Mouse (Mus musculus): ENCODE measurements around the gene Nphs1.
A peak's percentile ranks its signal among the peaks of the same experiment; 100 is the strongest.
"Not testable (repeated sequence)": the region's sequence is repeated elsewhere in the genome, so short reads cannot be mapped to it uniquely, and the experiment has no call there.

Gene Nphs1

GRCm38 (mm10) chr7:30443696-30444095 is 14.4 kb upstream of the Nphs1 start:
- peak; percentile 19 for DNase-seq

GRCm38 (mm10) chr7:30444154-30444970 is 13.8 kb upstream of the Nphs1 start:
- DNase-seq = peak; percentile 43

- DNase-seq = peak; percentile 76
These were observed 13.0 kb upstream of the Nphs1 start, which contains the start of gene Aplp1 for GRCm38 (mm10) chr7:30444971-30445751. Aplp1 (minus strand) TSS chr7:30445535.

GRCm38 (mm10) chr7:30450241-30450640 is 7.9 kb upstream of the Nphs1 start:
- DNase-seq = no peak

GRCm38 (mm10) chr7:30453327-30453726 is 4.8 kb upstream of the Nphs1 start:
- DNase-seq = no peak

- DNase-seq = no peak
These were observed 4.3 kb upstream of the Nphs1 start for GRCm38 (mm10) chr7:30453766-30454165.

GRCm38 (mm10) chr7:30454259-30454658 is 3.9 kb upstream of the Nphs1 start:
- DNase-seq = no peak

- no peak for DNase-seq
These were observed 1.6 kb upstream of the Nphs1 start for GRCm38 (mm10) chr7:30456487-30456886.

- DNase-seq = no peak
These were observed 1.0 kb upstream of the Nphs1 start for GRCm38 (mm10) chr7:30456911-30457628.

GRCm38 (mm10) chr7:30459484-30459883 is 1.4 kb downstream of the Nphs1 start:
- DNase-seq = no peak

- DNase-seq = no peak
These were observed 5.5 kb downstream of the Nphs1 start for GRCm38 (mm10) chr7:30463568-30463967.

GRCm38 (mm10) chr7:30463996-30464395 is 5.9 kb downstream of the Nphs1 start:
- no peak for DNase-seq

- no peak for DNase-seq
These were observed 6.7 kb downstream of the Nphs1 start for GRCm38 (mm10) chr7:30464816-30465300.

- no peak for DNase-seq
These were observed 14.3 kb downstream of the Nphs1 start for GRCm38 (mm10) chr7:30472411-30472810.

GRCm38 (mm10) chr7:30474999-30475398 is 16.9 kb downstream of the Nphs1 start:
- no peak for DNase-seq

- DNase-seq = not testable (repeated sequence)
These were observed 18.0 kb downstream of the Nphs1 start for GRCm38 (mm10) chr7:30476136-30476535.

- DNase-seq = no peak
These were observed 19.6 kb downstream of the Nphs1 start for GRCm38 (mm10) chr7:30477415-30478381.

- DNase-seq = no peak
These were observed 26.1 kb downstream of the Nphs1 start for GRCm38 (mm10) chr7:30484250-30484649.

- peak; percentile 48 for DNase-seq
These were observed 32.3 kb downstream of the Nphs1 start for GRCm38 (mm10) chr7:30490251-30490956.

GRCm38 (mm10) chr7:30490957-30491307 is 32.8 kb downstream of the Nphs1 start:
- no peak for DNase-seq

GRCm38 (mm10) chr7:30492765-30493164 is 34.6 kb downstream of the Nphs1 start:
- DNase-seq = peak; percentile 86
